Mouse (Mus musculus): ENCODE measurements around the gene Dis3. TPM values are rescaled to one million over a fixed set of nuclear protein-coding genes. Genes with fewer than 3 reads are reported as not detected.
A peak's percentile ranks its signal among the peaks of the same experiment; 100 is the strongest.

Gene Dis3
- total and polyA plus RNA-seq, 2 experiments from 2014 or later: 19.6 to 23.1 TPM

- DNase-seq (ENCODE audit: low spot score) (no peak), ATAC-seq (ENCODE audit: low FRiP score) (no peak)
- no peak for TF ChIP-seq CTCF (IDR thresholded peaks at IDR 0.05)
- Histone ChIP-seq H3K4me1 (ENCODE audit: insufficient read depth, low read length) (no peaks in the 10 kb centered on the region), H3K9ac (replicated peaks; ENCODE audit: low read length, poor library complexity, severe bottlenecking) (no peak overlapping the region), H3K27me3 (ENCODE audit: insufficient read depth, low read length) (no peaks in the 10 kb centered on the region), H3K36me3 (ENCODE audit: insufficient read depth, low read length) (no peaks in the 10 kb centered on the region), H3K4me2 (ENCODE audit: low read depth, low read length, poor library complexity, severe bottlenecking) (no peak overlapping the region), H3K27ac (ENCODE audit: low read depth, low read length) (no peak overlapping the region), H3K4me3 (ENCODE audit: low read depth, low read length) (no peak overlapping the region), H3K9me3 (ENCODE audit: low read length) (no peaks in the 10 kb centered on the region)
- 87% methylated on average over 7 of the region's 7 CpGs for WGBS
These were observed 40.5 kb downstream of the Dis3 start for GRCm38 (mm10) chr14:99058959-99059586.

- DNase-seq (ENCODE audit: low spot score) (peak; percentile 14), ATAC-seq (ENCODE audit: low FRiP score) (peak; percentile 3; the same call in 1 of the 2 replicates)
- no peak for TF ChIP-seq CTCF (IDR thresholded peaks at IDR 0.05)
- Histone ChIP-seq H3K9ac (replicated peaks; ENCODE audit: low read length, poor library complexity, severe bottlenecking) (no peak overlapping the region), H3K4me2 (ENCODE audit: low read depth, low read length, poor library complexity, severe bottlenecking) (peak overlapping the region; percentile 64), H3K36me3 (ENCODE audit: insufficient read depth, low read length) (no peaks in the 10 kb centered on the region), H3K27me3 (ENCODE audit: insufficient read depth, low read length) (no peaks in the 10 kb centered on the region), H3K4me3 (ENCODE audit: low read depth, low read length) (peak overlapping the region; percentile 100), H3K9me3 (ENCODE audit: low read length) (no peaks in the 10 kb centered on the region), H3K27ac (ENCODE audit: low read depth, low read length) (no peak overlapping the region), H3K4me1 (ENCODE audit: insufficient read depth, low read length) (peaks cover 12% of the 10 kb centered on the region; the same call in 1 of the 2 replicates)
- under 1% methylated on average over 15 of the region's 15 CpGs for WGBS
These were observed 52.8 kb downstream of the Dis3 start for GRCm38 (mm10) chr14:99046782-99047181.

- no peaks in the 10 kb centered on the region for H3K27me3 ChIP-seq (ENCODE audit: insufficient read depth, low read length)
- ATAC-seq (ENCODE audit: low FRiP score) (peak; percentile 97), DNase-seq (ENCODE audit: low spot score) (peak; percentile 94)
- WGBS: under 1% methylated on average over 73 of the region's 81 CpGs
- peaks cover 12% of the 10 kb centered on the region; the same call in 1 of the 2 replicates for H3K4me1 ChIP-seq (ENCODE audit: insufficient read depth, low read length)
- peak within 1 kb of the TSS; percentile 94 for H3K9ac ChIP-seq (replicated peaks; ENCODE audit: low read length, poor library complexity, severe bottlenecking)
- H3K9me3 ChIP-seq (ENCODE audit: low read length): no peaks in the 10 kb centered on the region
- H3K36me3 ChIP-seq (ENCODE audit: insufficient read depth, low read length): no peaks in the 10 kb centered on the region
- peak within 1 kb of the TSS; percentile 100 for H3K4me3 ChIP-seq (ENCODE audit: low read depth, low read length)
- peak within 1 kb of the TSS; percentile 72 for H3K27ac ChIP-seq (ENCODE audit: low read depth, low read length)
- peak within 1 kb of the TSS; percentile 64 for H3K4me2 ChIP-seq (ENCODE audit: low read depth, low read length, poor library complexity, severe bottlenecking)
- no peak for TF ChIP-seq CTCF (IDR thresholded peaks at IDR 0.05)
These were observed 53.4 kb downstream of the Dis3 start, which contains the start of the genes Mzt1 and Bora for GRCm38 (mm10) chr14:99046031-99046781. Mzt1 (minus strand) TSS chr14:99046134. Bora (plus strand) TSS chr14:99046222.

GRCm38 (mm10) chr14:99045378-99046030, 54.1 kb downstream of the Dis3 start:
- ATAC-seq (ENCODE audit: low FRiP score) (peak; percentile 36), DNase-seq (ENCODE audit: low spot score) (peak; percentile 23)
- Histone ChIP-seq H3K27me3 (ENCODE audit: insufficient read depth, low read length) (no peaks in the 10 kb centered on the region), H3K36me3 (ENCODE audit: insufficient read depth, low read length) (no peaks in the 10 kb centered on the region), H3K4me3 (ENCODE audit: low read depth, low read length) (peak overlapping the region; percentile 100), H3K9me3 (ENCODE audit: low read length) (no peaks in the 10 kb centered on the region), H3K27ac (ENCODE audit: low read depth, low read length) (peak overlapping the region; percentile 72), H3K4me1 (ENCODE audit: insufficient read depth, low read length) (peaks cover 12% of the 10 kb centered on the region; the same call in 1 of the 2 replicates), H3K4me2 (ENCODE audit: low read depth, low read length, poor library complexity, severe bottlenecking) (peak overlapping the region; percentile 64), H3K9ac (replicated peaks; ENCODE audit: low read length, poor library complexity, severe bottlenecking) (peak overlapping the region; percentile 94)
- no peak for TF ChIP-seq CTCF (IDR thresholded peaks at IDR 0.05)
- under 1% methylated on average over 66 of the region's 70 CpGs for WGBS

GRCm38 (mm10) chr14:99044718-99045117, 54.9 kb downstream of the Dis3 start:
- 6% methylated on average over 5 of the region's 5 CpGs for WGBS
- no peak for TF ChIP-seq CTCF (IDR thresholded peaks at IDR 0.05)
- H3K4me2 ChIP-seq (ENCODE audit: low read depth, low read length, poor library complexity, severe bottlenecking): peak overlapping the region; percentile 64
- H3K27me3 ChIP-seq (ENCODE audit: insufficient read depth, low read length): no peaks in the 10 kb centered on the region
- peak overlapping the region; percentile 100 for H3K4me3 ChIP-seq (ENCODE audit: low read depth, low read length)
- DNase-seq (ENCODE audit: low spot score) (no peak), ATAC-seq (ENCODE audit: low FRiP score) (no peak)
- peaks cover 12% of the 10 kb centered on the region; the same call in 1 of the 2 replicates for H3K4me1 ChIP-seq (ENCODE audit: insufficient read depth, low read length)
- peak overlapping the region; percentile 94; the same call in 1 of the 2 replicates for H3K9ac ChIP-seq (replicated peaks; ENCODE audit: low read length, poor library complexity, severe bottlenecking)
- H3K27ac ChIP-seq (ENCODE audit: low read depth, low read length): no peak overlapping the region
- H3K36me3 ChIP-seq (ENCODE audit: insufficient read depth, low read length): no peaks in the 10 kb centered on the region
- H3K9me3 ChIP-seq (ENCODE audit: low read length): no peaks in the 10 kb centered on the region

Data from midbrain, postnatal 0 days (tissue).